Mouse (Mus musculus): ENCODE measurements at regions not wholly inside any gene's neighbourhood (a gene's known extent, or its start where the extent isn't known, plus 50 kb on each side); places are given as distances from the start of the nearest gene placed in this dataset.

GRCm38 (mm10) chrX:44228847-44229246, 139.3 kb downstream of the Dcaf12l2 start:
- DNase-seq (ENCODE audit: low read depth), result peak; percentile 14
